Mouse (Mus musculus) hindbrain, embryonic 10.5 days (tissue): ENCODE results near the gene Prodh2. TPM values are rescaled to one million over a fixed set of nuclear protein-coding genes. Genes with fewer than 3 reads are reported as not detected.

ENCODE experiments used
- DNase-seq: peaks from one replicate; pipeline ENCODE4 v3.0.0-alpha.2; 2017; ENCODE audit warnings: low spot score
- H3K27ac ChIP-seq: fragments of 300-500 bp; sonication (generic); 2 replicates; pipeline ENCODE4 v1.5.1; 2016; ENCODE audit warnings: mild to moderate bottlenecking, moderate library complexity
- H3K27me3 ChIP-seq: fragments of 300-500 bp; sonication (generic); 2 replicates; pipeline ENCODE4 v1.6.1; 2016; ENCODE audit warnings: mild to moderate bottlenecking; ENCODE audit not compliant: poor library complexity, insufficient read depth, severe bottlenecking
- H3K36me3 ChIP-seq: fragments of 300-500 bp; sonication (generic); 2 replicates; pipeline ENCODE4 v1.6.1; 2016; ENCODE audit warnings: mild to moderate bottlenecking, moderate library complexity
- H3K4me1 ChIP-seq: fragments of 300-500 bp; sonication (generic); replicated peaks from 2 replicates; pipeline ENCODE4 v1.6.1; 2016; ENCODE audit warnings: mild to moderate bottlenecking
- H3K4me3 ChIP-seq: fragments of 300-500 bp; sonication (generic); 2 replicates; pipeline ENCODE4 v1.5.1; 2016; ENCODE audit warnings: mild to moderate bottlenecking, moderate library complexity
- H3K9me3 ChIP-seq: fragments of 300-500 bp; sonication (generic); 2 replicates; pipeline ENCODE4 v1.6.1; 2016; ENCODE audit warnings: mild to moderate bottlenecking, moderate library complexity
- WGBS: fragments of 180-500 bp; shearing (Covaris S2); methylation state at CpG from one replicate; pipeline ENCODE4 v1.1.7; 2016; 5-methylcytosine and 5-hydroxymethylcytosine counted together
- polyA plus RNA-seq: library from polyadenylated mRNA; unstranded; fragments of >200 nt; fragmentation: Nextera tagmentation; extraction: Ambion mirVana; gene quantifications from 2 replicates; pipeline ENCODE4 v1.2.1, GENCODE M21; 2016

Prodh2 gene
- polyA plus RNA-seq, 1 experiment from 2014 or later, result not detected

GRCm38 (mm10) chr7:30553810-30554584 is 60.6 kb downstream of the Prodh2 start:
- Histone ChIP-seq H3K4me3 (peak overlapping the region; percentile 68), H3K27me3 (peaks cover 6% of the 10 kb centered on the region; the same call in 1 of the 2 replicates), H3K27ac (peak overlapping the region; percentile 96; the same call in 1 of the 2 replicates), H3K4me1 (peaks cover 31% of the 10 kb centered on the region), H3K36me3 (peaks cover 48% of the 10 kb centered on the region), H3K9me3 (no peaks in the 10 kb centered on the region)
- WGBS, result 85% methylated on average over 22 of the region's 22 CpGs
- DNase-seq, result no peak

DNA sequence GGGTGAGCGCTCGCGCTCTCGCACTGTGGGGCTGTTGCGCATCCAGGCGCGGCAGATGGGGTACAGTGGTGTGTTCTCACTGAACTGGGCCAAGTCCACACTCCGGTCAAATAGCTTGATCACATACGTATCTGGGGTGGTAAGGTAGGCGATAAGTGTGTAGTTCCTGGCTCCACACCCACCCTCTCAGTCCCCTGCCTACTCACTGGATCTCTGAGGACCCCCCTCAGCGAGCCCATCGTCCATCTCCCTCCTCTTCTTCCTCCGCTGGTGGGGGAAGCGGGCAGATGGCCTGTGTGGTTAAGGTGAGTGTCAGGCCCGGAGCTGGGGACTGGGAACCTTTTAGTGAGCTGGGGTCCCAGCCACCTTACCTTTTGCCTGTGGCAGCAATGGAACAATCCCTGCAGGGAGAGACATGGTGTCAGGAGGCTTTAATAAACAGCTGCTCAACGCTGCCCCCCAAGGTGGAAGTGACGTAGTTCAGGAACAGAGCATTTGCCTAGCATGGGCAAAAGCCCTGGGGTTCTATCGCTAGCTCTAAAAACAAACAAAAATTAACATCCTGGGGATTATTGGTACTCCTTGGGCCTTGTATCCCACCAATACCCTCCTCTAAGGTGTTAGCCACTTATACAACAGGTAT is 63.6 kb downstream of the Prodh2 start:
- whole genome bisulfite sequencing, result 92% methylated on average over 18 of the region's 18 CpGs
- Histone ChIP-seq H3K27me3 (peaks cover 6% of the 10 kb centered on the region; the same call in 1 of the 2 replicates), H3K4me1 (peaks cover 39% of the 10 kb centered on the region), H3K9me3 (no peaks in the 10 kb centered on the region), H3K27ac (no peak overlapping the region), H3K36me3 (peaks cover 46% of the 10 kb centered on the region), H3K4me3 (peak overlapping the region; percentile 11; the same call in 1 of the 2 replicates)
- DNase-seq, result no peak

DNA sequence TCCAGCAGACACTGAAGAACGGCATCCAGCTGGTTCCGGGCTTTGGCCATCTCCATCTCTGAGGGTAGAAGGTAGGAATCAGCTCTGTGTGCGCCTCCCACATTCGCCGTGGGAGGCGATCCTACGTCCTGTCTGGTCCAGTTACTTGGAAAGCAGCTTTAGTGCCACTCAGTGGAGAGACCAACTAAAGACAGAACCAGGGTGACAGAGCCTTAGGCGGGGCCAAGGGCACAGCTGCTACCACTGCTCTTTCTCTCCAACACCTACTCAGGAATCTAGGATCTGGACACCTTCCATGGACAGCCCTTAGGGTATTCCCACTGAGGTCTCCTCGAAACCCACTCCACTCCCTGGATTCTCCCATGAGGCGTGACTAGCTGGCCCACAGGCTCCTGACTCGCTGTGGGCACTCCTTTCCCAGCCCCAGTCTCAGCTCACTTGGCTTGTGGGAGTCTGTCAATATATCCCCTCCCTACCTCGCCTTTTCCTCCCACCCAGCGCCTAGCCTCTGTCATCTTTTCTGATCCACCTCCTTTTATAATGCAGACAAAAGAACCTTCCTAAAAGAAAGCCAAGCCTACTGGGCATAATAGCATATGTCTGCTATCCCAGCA is 64.6 kb downstream of the Prodh2 start:
- peaks cover 6% of the 10 kb centered on the region; the same call in 1 of the 2 replicates for H3K27me3 ChIP-seq
- H3K4me1 ChIP-seq, result peaks cover 38% of the 10 kb centered on the region
- no peak for DNase-seq
- WGBS, result 91% methylated on average over 13 of the region's 13 CpGs
- no peaks in the 10 kb centered on the region for H3K9me3 ChIP-seq
- H3K4me3 ChIP-seq, result peak overlapping the region; percentile 76
- H3K27ac ChIP-seq, result no peak overlapping the region
- H3K36me3 ChIP-seq, result peaks cover 46% of the 10 kb centered on the region

DNA sequence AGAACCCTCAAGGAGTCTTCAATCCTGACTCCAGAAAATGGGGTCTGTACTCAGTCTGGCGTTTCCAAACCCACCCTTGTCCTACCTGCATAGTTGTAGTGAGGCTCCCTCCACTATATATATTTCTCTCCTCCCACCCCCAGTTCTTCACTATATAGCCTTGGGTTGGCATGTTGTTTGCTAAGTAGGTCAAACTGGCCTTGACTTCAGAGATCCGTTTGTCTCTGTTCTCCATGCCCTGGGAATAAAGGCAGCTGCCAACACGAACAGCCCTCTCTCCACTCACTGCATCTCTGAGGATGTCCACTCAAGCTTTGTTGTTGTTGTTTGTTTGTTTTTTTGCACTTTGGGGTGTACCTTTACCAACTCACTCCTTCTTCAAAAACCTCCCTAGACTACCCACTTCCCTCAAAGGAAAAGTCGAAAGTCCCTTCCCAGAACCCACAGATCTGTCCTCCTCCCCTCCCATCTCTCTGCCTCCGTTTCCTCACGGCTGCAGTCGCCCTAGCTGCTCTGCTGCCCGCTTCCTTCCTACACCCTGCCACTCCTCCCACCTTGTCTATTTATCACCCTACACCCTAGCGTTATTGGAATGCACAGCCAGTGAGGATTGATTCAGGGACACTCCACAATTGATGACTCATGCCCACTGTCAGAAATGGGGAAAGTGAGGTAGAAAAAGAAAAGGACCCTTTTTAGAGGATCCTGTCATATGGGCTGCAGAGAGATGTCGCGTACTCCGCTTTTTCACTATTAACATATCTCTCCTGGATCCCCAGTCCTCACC is 65.4 kb downstream of the Prodh2 start:
- Histone ChIP-seq H3K4me1 (peaks cover 34% of the 10 kb centered on the region), H3K27ac (peak overlapping the region; percentile 85), H3K27me3 (peaks cover 3% of the 10 kb centered on the region; the same call in 1 of the 2 replicates), H3K36me3 (peaks cover 46% of the 10 kb centered on the region), H3K4me3 (peak overlapping the region; percentile 76), H3K9me3 (no peaks in the 10 kb centered on the region)
- whole genome bisulfite sequencing, result 17% methylated on average over 12 of the region's 12 CpGs
- DNase-seq, result no peak

DNA sequence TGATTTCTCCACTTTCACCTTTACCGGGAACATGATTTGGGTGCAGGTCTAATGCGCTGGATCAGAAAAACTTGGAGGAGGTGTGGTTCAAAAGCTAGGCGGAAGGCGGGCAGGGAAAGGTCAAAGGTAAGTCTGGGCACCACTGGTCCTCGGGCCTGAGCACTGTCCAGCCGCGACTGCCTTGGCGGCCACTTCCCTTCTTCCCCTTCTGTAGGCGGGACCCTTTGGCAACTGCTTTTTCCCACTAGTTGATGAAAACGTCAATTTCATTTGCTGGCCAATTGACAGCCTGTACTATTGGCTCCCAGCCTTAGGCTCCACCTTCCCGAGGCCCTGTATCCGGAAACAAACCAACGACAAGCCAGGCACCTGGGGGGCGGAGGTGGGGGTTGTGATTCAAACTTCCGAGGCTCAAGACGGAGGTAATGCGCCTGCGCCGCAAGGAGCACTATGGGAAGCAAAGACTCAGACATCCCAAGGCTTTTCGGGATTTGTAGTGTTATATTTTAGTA is 66.1 kb downstream of the Prodh2 start, which contains the start of gene Lin37:
TSS of gene Lin37 (minus strand) at position 396 of the 512 bp plus-strand sequence.
- H3K36me3 ChIP-seq, result peaks cover 41% of the 10 kb centered on the region
- H3K27me3 ChIP-seq, result no peaks in the 10 kb centered on the region
- peak within 1 kb of the TSS; percentile 85 for H3K27ac ChIP-seq
- peak within 1 kb of the TSS; percentile 76 for H3K4me3 ChIP-seq
- WGBS, result under 1% methylated on average over 20 of the region's 20 CpGs
- peaks cover 34% of the 10 kb centered on the region for H3K4me1 ChIP-seq
- DNase-seq, result peak; percentile 96
- no peaks in the 10 kb centered on the region for H3K9me3 ChIP-seq

DNA sequence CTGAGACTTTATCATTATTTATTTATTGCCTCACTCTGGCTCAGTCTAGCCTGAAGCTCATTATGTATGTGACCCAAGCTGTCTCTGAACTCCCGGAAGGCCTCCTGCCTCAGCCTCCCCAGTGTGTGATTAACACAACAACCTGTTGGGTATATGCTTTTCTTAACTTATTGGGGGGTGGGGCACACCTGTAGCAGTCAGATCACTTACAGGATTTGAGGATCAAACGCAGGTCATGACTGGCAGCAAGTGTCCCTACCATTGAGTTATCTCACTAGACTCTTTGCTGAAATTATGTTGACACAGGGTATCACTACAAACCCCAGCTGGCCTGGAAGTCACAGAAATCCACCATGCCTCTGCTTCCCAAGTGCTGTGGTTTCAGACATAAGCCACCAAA is 66.9 kb downstream of the Prodh2 start:
- peak overlapping the region; percentile 85; the same call in 1 of the 2 replicates for H3K27ac ChIP-seq
- H3K4me1 ChIP-seq, result peaks cover 34% of the 10 kb centered on the region
- WGBS, result 73% methylated on average over 2 of the region's 2 CpGs
- no peaks in the 10 kb centered on the region for H3K27me3 ChIP-seq
- no peak for DNase-seq
- no peaks in the 10 kb centered on the region for H3K9me3 ChIP-seq
- H3K36me3 ChIP-seq, result peaks cover 41% of the 10 kb centered on the region
- H3K4me3 ChIP-seq, result peak overlapping the region; percentile 76; the same call in 1 of the 2 replicates

DNA sequence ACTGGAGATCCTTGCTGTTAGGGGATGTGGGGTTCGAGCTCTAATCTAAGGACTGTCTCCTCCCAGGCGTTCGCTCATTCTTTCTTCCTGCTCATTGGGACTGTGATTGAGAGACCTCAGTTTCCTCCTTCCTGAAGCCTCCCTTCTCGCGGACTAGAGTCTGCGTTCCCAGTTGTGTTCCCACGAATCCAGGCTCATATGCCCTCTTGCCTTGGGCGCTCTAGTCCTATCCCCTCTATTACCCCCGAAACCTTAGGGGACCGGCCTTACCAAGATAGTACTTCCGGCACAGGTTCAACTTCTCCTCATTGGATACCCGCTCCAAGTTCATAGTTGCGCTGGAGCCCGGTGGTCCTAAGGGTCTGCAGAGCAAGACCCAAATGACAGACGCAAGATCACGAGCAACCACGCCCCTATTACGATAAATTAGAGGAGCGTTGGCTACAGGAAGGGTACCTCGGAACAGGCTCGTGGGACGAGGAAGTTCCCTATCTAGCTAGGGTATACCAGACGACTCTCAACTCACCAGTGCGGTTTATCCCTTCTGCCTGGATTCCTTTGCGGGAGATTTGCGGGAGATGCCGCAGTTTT is 69.2 kb downstream of the Prodh2 start:
- H3K36me3 ChIP-seq, result peaks cover 41% of the 10 kb centered on the region
- WGBS, result 3% methylated on average over 27 of the region's 27 CpGs
- peaks cover 34% of the 10 kb centered on the region for H3K4me1 ChIP-seq
- DNase-seq, result no peak
- H3K27me3 ChIP-seq, result no peaks in the 10 kb centered on the region
- no peaks in the 10 kb centered on the region for H3K9me3 ChIP-seq
- peak overlapping the region; percentile 80 for H3K4me3 ChIP-seq
- H3K27ac ChIP-seq, result peak overlapping the region; percentile 92

Other genes with a start within 250 kb of the Prodh2 start
- gene Thap8, start 213.5 kb upstream of the Prodh2 start, polyA plus RNA-seq, result 0.25 and 0.50 TPM in 2 replicates
- 16.6 and 19.8 TPM in 2 replicates for gene Wdr62, start 213.2 kb upstream of the Prodh2 start, polyA plus RNA-seq
- gene Clip3, start 201.9 kb upstream of the Prodh2 start, polyA plus RNA-seq, result 53.4 and 82.3 TPM in 2 replicates
- 93.6 and 117 TPM in 2 replicates for gene Alkbh6, start 184.9 kb upstream of the Prodh2 start, polyA plus RNA-seq
- gene Syne4, start 178.8 kb upstream of the Prodh2 start, polyA plus RNA-seq, result 26.8 and 28.1 TPM in 2 replicates
- 1.6 and 3.7 TPM in 2 replicates for gene E130208F15Rik, start 171.9 kb upstream of the Prodh2 start, polyA plus RNA-seq
- 19.6 and 23.1 TPM in 2 replicates for gene Sdhaf1, start 169.7 kb upstream of the Prodh2 start, polyA plus RNA-seq
- gene Lrfn3, start 130.8 kb upstream of the Prodh2 start, polyA plus RNA-seq, result 5.5 and 7.8 TPM in 2 replicates
- gene Tyrobp, start 79.9 kb upstream of the Prodh2 start, polyA plus RNA-seq, result 16.9 and 27.9 TPM in 2 replicates
- 0.55 and 0.57 TPM in 2 replicates for gene Hcst, start 73.8 kb upstream of the Prodh2 start, polyA plus RNA-seq
- 1.5 and 1.7 TPM in 2 replicates for gene Nfkbid, start 71.9 kb upstream of the Prodh2 start, polyA plus RNA-seq
- gene Aplp1, start 48.1 kb upstream of the Prodh2 start, polyA plus RNA-seq, result 69.7 and 184 TPM in 2 replicates
- gene Kirrel2, start 35.9 kb upstream of the Prodh2 start, polyA plus RNA-seq, result 11.8 and 35.0 TPM in 2 replicates
- gene Nphs1, start 35.3 kb upstream of the Prodh2 start, polyA plus RNA-seq, result 1.7 and 4.2 TPM in 2 replicates
- gene Arhgap33, start 41.4 kb downstream of the Prodh2 start, polyA plus RNA-seq, result 40.1 and 79.4 TPM in 2 replicates
- 4.1 and 5.3 TPM in 2 replicates for gene Hspb6, start 58.6 kb downstream of the Prodh2 start, polyA plus RNA-seq
- gene Proser3, start 58.7 kb downstream of the Prodh2 start, polyA plus RNA-seq, result 13.8 and 15.1 TPM in 2 replicates
- 47.6 and 50.2 TPM in 2 replicates for gene Lin37, start 66.2 kb downstream of the Prodh2 start, polyA plus RNA-seq
- 96.0 and 106 TPM in 2 replicates for gene U2af1l4, start 69.7 kb downstream of the Prodh2 start, polyA plus RNA-seq
- gene Gm49396, start 69.7 kb downstream of the Prodh2 start, polyA plus RNA-seq, result 16.4 and 16.9 TPM in 2 replicates
- gene Psenen, start 70.0 kb downstream of the Prodh2 start, polyA plus RNA-seq, result 131 and 140 TPM in 2 replicates
- gene Igflr1, start 71.8 kb downstream of the Prodh2 start, polyA plus RNA-seq, result 6.2 and 6.7 TPM in 2 replicates
- 9.6 and 11.0 TPM in 2 replicates for gene Kmt2b, start 95.1 kb downstream of the Prodh2 start, polyA plus RNA-seq
- gene Zbtb32, start 105.3 kb downstream of the Prodh2 start, polyA plus RNA-seq, result 0.20 and 0.21 TPM in 2 replicates
- 0.52 and 1.2 TPM in 2 replicates for gene Upk1a, start 119.2 kb downstream of the Prodh2 start, polyA plus RNA-seq
- 810 and 924 TPM in 2 replicates for gene Cox6b1, start 132.5 kb downstream of the Prodh2 start, polyA plus RNA-seq
- 0.14 TPM in 1 of 2 replicates, not detected in the other for gene Etv2, start 142.2 kb downstream of the Prodh2 start, polyA plus RNA-seq
- 145 and 175 TPM in 2 replicates for gene Rbm42, start 156.7 kb downstream of the Prodh2 start, polyA plus RNA-seq
- 63.9 and 76.3 TPM in 2 replicates for gene Haus5, start 171.4 kb downstream of the Prodh2 start, polyA plus RNA-seq
- gene Pmis2, start 178.0 kb downstream of the Prodh2 start, polyA plus RNA-seq, result not detected in 2 replicates
- gene 2200002J24Rik, start 205.3 kb downstream of the Prodh2 start, polyA plus RNA-seq, result not detected in 2 replicates
- gene Atp4a, start 218.6 kb downstream of the Prodh2 start, polyA plus RNA-seq, result 0.91 and 1.6 TPM in 2 replicates
- 163 and 170 TPM in 2 replicates for gene Tmem147, start 235.9 kb downstream of the Prodh2 start, polyA plus RNA-seq